Mouse (Mus musculus) MEL (cell line): ENCODE measurements around the gene Myh9. TPM values are rescaled to one million over a fixed set of nuclear protein-coding genes. Genes with fewer than 3 reads are reported as not detected.

Experiments used
- DNase-seq: peaks from one replicate; pipeline ENCODE4 v3.0.0; 2011; ENCODE audit warnings: low read depth, low spot score
- H3K27ac ChIP-seq: 2 replicates; pipeline ENCODE4 v1.5.1; 2012; ENCODE audit warnings: low read depth, mild to moderate bottlenecking, control low read depth, low read length, moderate library complexity; ENCODE audit not compliant: control insufficient read depth
- H3K27me3 ChIP-seq, 2 experiments: fragments of 150-350 bp in 1 of 2; sonication (generic) in 1 of 2; 2 replicates each; pipeline ENCODE4 v1.6.1; 2012; ENCODE audit warnings: low read length in 2 of 2, mild to moderate bottlenecking in 2 of 2, improper control_type of control experiment in 1 of 2, moderate library complexity in 1 of 2; ENCODE audit not compliant: insufficient read depth in 2 of 2, control insufficient read depth in 1 of 2
- H3K36me3 ChIP-seq, 2 experiments: 2 replicates each; pipeline ENCODE4 v1.6.1; 2012 to 2014; ENCODE audit warnings: low read length in 2 of 2, improper control_type of control experiment in 1 of 2, inconsistent platforms in 1 of 2, mild to moderate bottlenecking in 1 of 2; ENCODE audit not compliant: insufficient read depth in 2 of 2, control insufficient read depth in 1 of 2
- H3K4me1 ChIP-seq, 2 experiments: fragments of 150-350 bp in 1 of 2; sonication (generic) in 1 of 2; 2 replicates each; pipeline ENCODE4 v1.6.1; 2012; ENCODE audit warnings: low read length in 2 of 2, improper control_type of control experiment in 1 of 2, mild to moderate bottlenecking in 1 of 2; ENCODE audit not compliant: insufficient read depth in 2 of 2, control insufficient read depth in 1 of 2
- H3K4me3 ChIP-seq, 2 experiments: fragments of 150-350 bp in 1 of 2; sonication (generic) in 1 of 2; 2 replicates each; pipeline ENCODE4 v1.5.1; 2012; ENCODE audit warnings: low read depth in 2 of 2, low read length in 2 of 2, mild to moderate bottlenecking in 2 of 2, moderate library complexity in 2 of 2, control low read depth in 1 of 2, improper control_type of control experiment in 1 of 2; ENCODE audit not compliant: control insufficient read depth in 1 of 2, insufficient read depth in 1 of 2
- H3K79me2 ChIP-seq: 2 replicates; pipeline ENCODE4 v1.6.1; 2012; ENCODE audit warnings: mild to moderate bottlenecking, low read length, moderate library complexity; ENCODE audit not compliant: control insufficient read depth, poor library complexity, insufficient read depth
- H3K9ac ChIP-seq: 2 replicates; pipeline ENCODE4 v1.6.1; 2012; ENCODE audit warnings: low read depth, mild to moderate bottlenecking, control low read depth, low read length, moderate library complexity; ENCODE audit not compliant: control insufficient read depth, poor library complexity, severe bottlenecking
- H3K9me3 ChIP-seq: fragments of 150-350 bp; sonication (generic); replicated peaks from 2 replicates; pipeline ENCODE4 v1.6.1; 2012; ENCODE audit warnings: mild to moderate bottlenecking, low read length, improper control_type of control experiment, moderate library complexity; ENCODE audit not compliant: insufficient read depth
- E2F4 ChIP-seq: IDR thresholded peaks from 2 replicates; pipeline ENCODE4 v1.6.1; 2011; ENCODE audit warnings: low read depth, low read length, improper control_type of control experiment, borderline replicate concordance
- EP300 ChIP-seq, 2 experiments: IDR thresholded peaks; 2 replicates each; pipeline ENCODE4 v1.6.1; 2011; ENCODE audit warnings: improper control_type of control experiment in 2 of 2, low read length in 2 of 2, low read depth in 1 of 2, mild to moderate bottlenecking in 1 of 2
- ETS1 ChIP-seq: IDR thresholded peaks from 2 replicates; pipeline ENCODE4 v1.6.1; 2012; ENCODE audit warnings: low read depth, mild to moderate bottlenecking, inconsistent platforms, low read length, improper control_type of control experiment, moderate library complexity
- HCFC1 ChIP-seq: IDR thresholded peaks from 2 replicates; pipeline ENCODE4 v1.6.1; 2012; ENCODE audit warnings: low read depth, mild to moderate bottlenecking, inconsistent platforms, low read length, improper control_type of control experiment, moderate library complexity
- JUND ChIP-seq: IDR thresholded peaks from 2 replicates; pipeline ENCODE4 v1.6.1; 2011; ENCODE audit warnings: low read depth, mild to moderate bottlenecking, improper control_type of control experiment, low read length
- MAX ChIP-seq: IDR thresholded peaks from 2 replicates; pipeline ENCODE4 v1.6.1; 2011; ENCODE audit warnings: low read length, improper control_type of control experiment
- MAZ ChIP-seq: IDR thresholded peaks from 2 replicates; pipeline ENCODE4 v1.6.1; 2012; ENCODE audit warnings: low read depth, mild to moderate bottlenecking, inconsistent platforms, low read length, improper control_type of control experiment
- MXI1 ChIP-seq: IDR thresholded peaks from 2 replicates; pipeline ENCODE4 v1.6.1; 2011; ENCODE audit warnings: mild to moderate bottlenecking, low read depth, low read length, improper control_type of control experiment
- POLR2AphosphoS2 ChIP-seq: IDR thresholded peaks from 2 replicates; pipeline ENCODE4 v1.6.1; 2011; ENCODE audit warnings: low read length, improper control_type of control experiment
- POLR2AphosphoS5 ChIP-seq: IDR thresholded peaks from 2 replicates; pipeline ENCODE4 v1.6.1; 2012; ENCODE audit warnings: low read depth, borderline replicate concordance, mild to moderate bottlenecking, inconsistent platforms, low read length, moderate library complexity, mixed read lengths
- RAD21 ChIP-seq: IDR thresholded peaks from 2 replicates; pipeline ENCODE4 v1.6.1; 2011; ENCODE audit warnings: mild to moderate bottlenecking, low read depth, low read length, improper control_type of control experiment
- SIN3A ChIP-seq: IDR thresholded peaks from 2 replicates; pipeline ENCODE4 v1.6.1; 2012; ENCODE audit warnings: low read length, improper control_type of control experiment, inconsistent platforms
- SMC3 ChIP-seq: IDR thresholded peaks from 2 replicates; pipeline ENCODE4 v1.6.1; 2011; ENCODE audit warnings: low read depth, low read length, improper control_type of control experiment
- TBP ChIP-seq: IDR thresholded peaks from 2 replicates; pipeline ENCODE4 v1.8.0; 2011; ENCODE audit warnings: low read depth, low read length, improper control_type of control experiment
- TCF12 ChIP-seq: IDR thresholded peaks from 2 replicates; pipeline ENCODE4 v1.6.1; 2014; ENCODE audit warnings: low read depth, mild to moderate bottlenecking, inconsistent platforms, low read length, improper control_type of control experiment, moderate library complexity
- USF1 ChIP-seq: IDR thresholded peaks from 2 replicates; pipeline ENCODE4 v1.6.1; 2014; ENCODE audit warnings: low read depth, mild to moderate bottlenecking, inconsistent platforms, low read length, improper control_type of control experiment, moderate library complexity
- polyA plus RNA-seq, 2 experiments: library from polyadenylated mRNA; stranded (reverse) in 1 of 2; unstranded in 1 of 2; fragments of >175 nt in 1 of 2; fragments of >200 nt in 1 of 2; gene quantifications; 2 replicates each; pipeline versions ENCODE4 v1.2.1 to v1.2.4; 2012; ENCODE audit warnings: low replicate concordance in 2 of 2, low read depth in 1 of 2; ENCODE audit not compliant: insufficient read length in 2 of 2, insufficient read depth in 1 of 2, missing spikeins in 1 of 2
- total RNA-seq: library from RNA; depleted of rRNA; stranded (reverse); fragments of 300-350 nt; gene quantifications from 2 replicates; pipeline ENCODE4 v1.2.3, GENCODE M21; 2012

Myh9 gene
- total and polyA plus RNA-seq, 3 experiments, result 59.3 to 176 (median 158) TPM

DNA sequence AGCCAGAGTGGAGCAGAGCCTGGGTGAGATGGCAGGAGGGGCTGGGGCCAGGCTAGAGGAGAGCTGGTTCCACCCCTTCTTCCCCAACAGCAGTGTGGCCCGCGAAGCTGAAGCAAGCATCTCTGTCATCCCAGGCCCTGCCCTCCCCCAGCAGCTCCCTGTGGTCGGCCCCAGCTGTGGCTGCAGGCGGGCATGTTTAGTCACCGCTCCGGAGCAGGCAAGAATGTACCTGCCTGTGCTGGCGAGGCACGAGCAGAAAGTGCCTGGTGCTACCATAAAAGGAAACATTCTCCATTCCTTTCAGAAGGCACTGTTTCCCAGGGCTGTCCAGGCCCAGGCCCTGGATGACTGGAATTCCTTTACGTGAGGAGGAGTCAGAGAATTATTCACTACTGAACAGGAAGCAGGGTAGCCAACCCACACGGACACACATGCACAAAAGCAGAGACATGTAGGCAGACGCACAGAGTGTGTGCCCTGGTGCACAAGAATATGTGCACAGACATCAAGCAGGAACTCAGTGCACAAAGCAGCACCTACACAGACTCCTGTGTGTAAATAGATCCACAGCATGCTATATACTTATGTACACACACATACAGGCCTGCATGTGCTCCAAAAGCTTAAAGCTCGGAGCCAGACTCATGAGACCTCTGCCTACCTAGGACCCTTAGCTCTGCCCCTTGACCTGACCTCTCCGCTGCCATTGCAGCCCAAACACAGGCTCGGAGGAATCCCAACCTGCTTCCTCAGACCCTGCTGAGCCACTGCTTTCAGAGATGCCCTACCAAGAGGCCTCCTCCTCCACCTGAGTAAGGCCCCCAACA lies 43.1 kb downstream of the Myh9 start:
- no peak overlapping the region for H3K9ac ChIP-seq
- H3K4me1 ChIP-seq, result peaks cover 11 to 21% of the 10 kb centered on the region in 2 experiments
- peaks cover 3% of the 10 kb centered on the region; the same call in 1 of the 2 replicates for H3K79me2 ChIP-seq
- no peaks in the 10 kb centered on the region for H3K27me3 ChIP-seq
- TF ChIP-seq TCF12, result no peak
- TF ChIP-seq SIN3A, result no peak
- no peak for TF ChIP-seq POLR2AphosphoS5
- no peak for TF ChIP-seq MAX
- TF ChIP-seq E2F4, result no peak
- TF ChIP-seq RAD21, result no peak
- no peak for TF ChIP-seq MAZ
- TF ChIP-seq TBP, result no peak
- TF ChIP-seq ETS1, result no peak
- TF ChIP-seq USF1, result no peak
- no peak for TF ChIP-seq EP300 (IDR thresholded peaks at IDR 0.05; ENCODE audit: low read depth in 1 of 2, low read length in 2 of 2)
- DNase-seq, result no peak
- no peaks in the 10 kb centered on the region for H3K9me3 ChIP-seq
- H3K27ac ChIP-seq, result no peak overlapping the region
- H3K4me3 ChIP-seq, result no peak overlapping the region
- H3K36me3 ChIP-seq, result peaks cover 4 to 31% of the 10 kb centered on the region in 2 experiments; a peak in 3 of 4 replicates

DNA sequence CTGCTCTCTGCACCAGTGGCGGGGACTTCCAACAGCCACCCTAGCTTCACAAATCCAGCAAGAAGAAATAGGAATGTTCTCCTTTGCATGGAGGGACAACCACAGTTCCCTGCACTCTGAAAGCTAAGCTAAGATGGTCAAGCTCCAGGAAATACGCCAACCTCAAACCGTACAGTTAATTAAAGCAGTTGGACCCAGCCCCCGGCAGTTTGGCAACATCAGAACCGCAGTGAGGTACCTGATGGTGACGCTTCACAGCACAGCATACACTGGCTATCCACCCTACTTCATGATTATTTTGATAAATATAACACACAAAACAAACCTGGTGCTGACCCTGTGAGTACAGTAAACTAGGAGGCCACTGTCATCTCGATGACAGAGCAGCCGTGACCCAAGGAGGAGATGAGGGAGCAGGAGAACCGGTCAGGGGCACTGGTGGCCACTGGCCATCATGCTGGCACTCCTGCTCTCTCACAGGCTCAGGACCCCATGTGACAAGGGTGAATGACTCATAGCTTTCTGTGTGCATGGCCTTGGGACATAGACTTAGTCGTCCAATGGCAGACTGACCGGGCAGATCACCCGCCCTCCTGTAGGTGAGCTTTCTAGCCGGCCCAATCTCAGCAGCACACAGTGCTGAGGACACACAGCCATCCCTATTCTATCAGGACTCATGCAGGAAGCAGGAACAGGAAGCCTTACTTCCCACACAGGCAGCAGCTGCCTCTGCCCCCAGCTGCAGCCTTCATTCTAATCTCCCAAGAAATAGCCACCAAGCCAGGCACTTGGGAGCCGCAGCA lies 44.2 kb downstream of the Myh9 start:
- DNase-seq, result no peak
- Histone ChIP-seq H3K4me3 (no peak overlapping the region), H3K36me3 (peaks cover 2 to 28% of the 10 kb centered on the region in 2 experiments; a peak in 3 of 4 replicates), H3K9ac (no peak overlapping the region), H3K9me3 (no peaks in the 10 kb centered on the region), H3K27ac (no peak overlapping the region), H3K79me2 (peaks cover 3% of the 10 kb centered on the region; the same call in 1 of the 2 replicates), H3K27me3 (no peaks in the 10 kb centered on the region), H3K4me1 (peaks cover 11 to 21% of the 10 kb centered on the region in 2 experiments)
- TF ChIP-seq JUND (no peak), POLR2AphosphoS2 (no peak), SMC3 (no peak), MXI1 (no peak), HCFC1 (no peak)
